Mouse (Mus musculus): ENCODE measurements around the gene Fam19a1. TPM values are rescaled to one million over a fixed set of nuclear protein-coding genes. Genes with fewer than 3 reads are reported as not detected.

Fam19a1 gene
- polyA plus RNA-seq, 1 experiment, result not detected

DNA sequence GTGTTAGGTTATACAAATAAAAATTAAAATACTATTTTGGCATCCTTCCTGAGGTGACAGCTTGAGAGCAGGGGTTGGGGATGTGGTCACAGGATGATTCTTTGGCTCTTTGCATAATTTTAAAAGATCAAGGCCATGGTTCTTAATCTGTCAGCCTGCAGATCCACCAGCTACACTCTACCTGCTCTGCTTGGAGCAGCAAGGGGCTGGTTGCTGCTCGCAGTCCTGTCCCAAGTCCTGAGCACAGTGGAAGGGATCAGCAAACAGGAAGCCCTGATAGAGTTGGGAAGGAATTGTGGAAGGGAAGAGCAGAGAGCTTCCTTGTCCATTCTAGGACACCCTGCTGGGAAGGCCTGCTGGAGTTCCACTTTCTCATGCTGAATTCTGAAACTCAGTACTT lies 320.9 kb downstream of the Fam19a1 start:
- Histone ChIP-seq H3K27ac (ENCODE audit: control insufficient read depth, insufficient read depth, low read depth, low read length) (no peak overlapping the region), H3K27me3 (ENCODE audit: control insufficient read depth, insufficient read depth, low read length) (no peaks in the 10 kb centered on the region), H3K4me3 (ENCODE audit: control insufficient read depth, low read depth, low read length) (no peak overlapping the region), H3K36me3 (ENCODE audit: control insufficient read depth, insufficient read depth, low read length) (no peaks in the 10 kb centered on the region), H3K4me1 (ENCODE audit: control insufficient read depth, insufficient read depth, low read length) (no peaks in the 10 kb centered on the region)
- no peak for TF ChIP-seq POLR2A (IDR thresholded peaks at IDR 0.05; ENCODE audit: control insufficient read depth, low read depth, low read length)

- TF ChIP-seq POLR2A (IDR thresholded peaks at IDR 0.05; ENCODE audit: control insufficient read depth, low read depth, low read length), result no peak
- TF ChIP-seq CTCF (IDR thresholded peaks at IDR 0.05; ENCODE audit: control insufficient read depth, insufficient read depth, insufficient replicate concordance, low read depth, low read length), result no peak
- Histone ChIP-seq H3K36me3 (ENCODE audit: control insufficient read depth, insufficient read depth, low read length) (no peaks in the 10 kb centered on the region), H3K27ac (ENCODE audit: control insufficient read depth, insufficient read depth, low read depth, low read length) (no peak overlapping the region), H3K27me3 (ENCODE audit: control insufficient read depth, insufficient read depth, low read length) (no peaks in the 10 kb centered on the region), H3K4me3 (ENCODE audit: control insufficient read depth, low read depth, low read length) (no peak overlapping the region), H3K4me1 (ENCODE audit: control insufficient read depth, insufficient read depth, low read length) (no peaks in the 10 kb centered on the region)
Measured at GRCm38 (mm10) chr6:96435545-96435944, 322.6 kb downstream of the Fam19a1 start.

GRCm38 (mm10) chr6:96437814-96438213 lies 324.9 kb downstream of the Fam19a1 start:
- H3K4me1 ChIP-seq (ENCODE audit: control insufficient read depth, insufficient read depth, low read length), result no peaks in the 10 kb centered on the region
- no peak overlapping the region for H3K4me3 ChIP-seq (ENCODE audit: control insufficient read depth, low read depth, low read length)
- H3K36me3 ChIP-seq (ENCODE audit: control insufficient read depth, insufficient read depth, low read length), result no peaks in the 10 kb centered on the region
- TF ChIP-seq CTCF (IDR thresholded peaks at IDR 0.05; ENCODE audit: control insufficient read depth, insufficient read depth, insufficient replicate concordance, low read depth, low read length), result no peak
- no peak for TF ChIP-seq POLR2A (IDR thresholded peaks at IDR 0.05; ENCODE audit: control insufficient read depth, low read depth, low read length)
- H3K27me3 ChIP-seq (ENCODE audit: control insufficient read depth, insufficient read depth, low read length), result no peaks in the 10 kb centered on the region
- no peak overlapping the region for H3K27ac ChIP-seq (ENCODE audit: control insufficient read depth, insufficient read depth, low read depth, low read length)

- Histone ChIP-seq H3K27ac (ENCODE audit: control insufficient read depth, insufficient read depth, low read depth, low read length) (no peak overlapping the region), H3K27me3 (ENCODE audit: control insufficient read depth, insufficient read depth, low read length) (no peaks in the 10 kb centered on the region), H3K4me3 (ENCODE audit: control insufficient read depth, low read depth, low read length) (no peak overlapping the region), H3K4me1 (ENCODE audit: control insufficient read depth, insufficient read depth, low read length) (no peaks in the 10 kb centered on the region), H3K36me3 (ENCODE audit: control insufficient read depth, insufficient read depth, low read length) (no peaks in the 10 kb centered on the region)
- no peak for TF ChIP-seq CTCF (IDR thresholded peaks at IDR 0.05; ENCODE audit: control insufficient read depth, insufficient read depth, insufficient replicate concordance, low read depth, low read length)
- no peak for TF ChIP-seq POLR2A (IDR thresholded peaks at IDR 0.05; ENCODE audit: control insufficient read depth, low read depth, low read length)
Measured at GRCm38 (mm10) chr6:96439419-96439818, 326.5 kb downstream of the Fam19a1 start.

DNA sequence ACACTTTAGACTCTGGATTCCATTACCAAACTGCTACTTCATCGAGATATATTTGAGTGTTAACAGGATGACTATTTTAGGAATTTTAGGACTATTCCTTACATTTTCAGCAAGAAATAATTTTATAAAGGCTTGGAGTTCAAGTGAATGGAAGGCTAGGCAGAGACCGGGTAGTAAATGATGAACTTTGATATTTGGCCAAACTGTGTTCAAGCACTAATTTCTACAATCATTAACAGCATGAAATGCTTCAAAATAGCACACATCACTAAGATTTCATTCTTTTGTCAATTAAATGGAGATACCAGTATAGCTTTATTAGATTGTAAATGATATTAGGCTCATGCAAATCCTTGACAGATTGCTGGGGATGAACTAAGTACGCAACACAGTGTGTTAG lies 329.0 kb downstream of the Fam19a1 start:
- H3K4me1 ChIP-seq (ENCODE audit: control insufficient read depth, insufficient read depth, low read length), result no peaks in the 10 kb centered on the region
- no peak overlapping the region for H3K27ac ChIP-seq (ENCODE audit: control insufficient read depth, insufficient read depth, low read depth, low read length)
- H3K36me3 ChIP-seq (ENCODE audit: control insufficient read depth, insufficient read depth, low read length), result no peaks in the 10 kb centered on the region
- TF ChIP-seq CTCF (IDR thresholded peaks at IDR 0.05; ENCODE audit: control insufficient read depth, insufficient read depth, insufficient replicate concordance, low read depth, low read length), result no peak
- no peak for TF ChIP-seq POLR2A (IDR thresholded peaks at IDR 0.05; ENCODE audit: control insufficient read depth, low read depth, low read length)
- no peaks in the 10 kb centered on the region for H3K27me3 ChIP-seq (ENCODE audit: control insufficient read depth, insufficient read depth, low read length)
- no peak overlapping the region for H3K4me3 ChIP-seq (ENCODE audit: control insufficient read depth, low read depth, low read length)

DNA sequence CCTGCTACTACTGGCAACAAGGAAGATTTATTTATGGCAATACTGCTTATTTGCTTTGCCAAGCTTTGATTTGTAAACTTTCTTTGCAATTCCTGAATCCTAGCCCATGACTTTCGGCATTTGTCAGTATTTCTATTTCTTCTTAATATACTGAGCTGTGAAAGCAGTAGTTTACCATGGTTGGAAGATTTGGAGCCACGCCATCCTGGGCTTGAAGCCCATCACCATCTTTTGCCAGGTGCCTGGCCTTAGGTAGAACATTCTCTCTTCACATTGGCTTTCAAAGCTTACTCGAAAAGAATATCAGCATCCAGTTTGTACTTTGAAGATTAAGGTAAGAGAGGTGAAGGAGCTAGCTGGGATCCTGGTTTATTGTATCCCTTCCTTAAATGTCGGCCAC lies 334.5 kb downstream of the Fam19a1 start:
- TF ChIP-seq CTCF (IDR thresholded peaks at IDR 0.05; ENCODE audit: control insufficient read depth, insufficient read depth, insufficient replicate concordance, low read depth, low read length) (no peak), POLR2A (IDR thresholded peaks at IDR 0.05; ENCODE audit: control insufficient read depth, low read depth, low read length) (no peak)
- H3K4me3 ChIP-seq (ENCODE audit: control insufficient read depth, low read depth, low read length), result no peak overlapping the region
- no peaks in the 10 kb centered on the region for H3K27me3 ChIP-seq (ENCODE audit: control insufficient read depth, insufficient read depth, low read length)
- no peaks in the 10 kb centered on the region for H3K36me3 ChIP-seq (ENCODE audit: control insufficient read depth, insufficient read depth, low read length)
- no peak overlapping the region for H3K27ac ChIP-seq (ENCODE audit: control insufficient read depth, insufficient read depth, low read depth, low read length)
- H3K4me1 ChIP-seq (ENCODE audit: control insufficient read depth, insufficient read depth, low read length), result no peaks in the 10 kb centered on the region

DNA sequence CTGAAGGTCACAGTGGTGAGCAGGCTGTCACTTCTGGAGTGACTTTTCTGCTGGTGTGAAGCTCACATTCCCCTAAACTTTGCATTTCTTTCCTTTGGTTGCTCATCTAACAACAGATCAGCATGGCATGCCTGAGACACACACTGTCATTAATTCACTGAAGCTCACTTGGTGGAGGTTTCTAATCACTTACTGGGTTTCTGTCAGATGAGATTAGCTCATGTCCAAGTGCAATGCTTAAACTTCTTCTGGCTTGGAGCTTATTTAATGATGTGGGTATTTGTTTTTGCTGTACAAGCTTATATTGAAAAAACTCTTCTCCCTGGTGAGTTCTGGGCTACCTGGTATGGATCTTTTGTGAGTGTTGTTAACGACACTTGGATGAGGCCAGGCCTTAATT lies 343.3 kb downstream of the Fam19a1 start:
- H3K4me3 ChIP-seq (ENCODE audit: control insufficient read depth, low read depth, low read length), result no peak overlapping the region
- no peak for TF ChIP-seq CTCF (IDR thresholded peaks at IDR 0.05; ENCODE audit: control insufficient read depth, insufficient read depth, insufficient replicate concordance, low read depth, low read length)
- TF ChIP-seq POLR2A (IDR thresholded peaks at IDR 0.05; ENCODE audit: control insufficient read depth, low read depth, low read length), result no peak
- no peaks in the 10 kb centered on the region for H3K4me1 ChIP-seq (ENCODE audit: control insufficient read depth, insufficient read depth, low read length)
- no peak overlapping the region for H3K27ac ChIP-seq (ENCODE audit: control insufficient read depth, insufficient read depth, low read depth, low read length)
- H3K27me3 ChIP-seq (ENCODE audit: control insufficient read depth, insufficient read depth, low read length), result no peaks in the 10 kb centered on the region
- no peaks in the 10 kb centered on the region for H3K36me3 ChIP-seq (ENCODE audit: control insufficient read depth, insufficient read depth, low read length)

DNA sequence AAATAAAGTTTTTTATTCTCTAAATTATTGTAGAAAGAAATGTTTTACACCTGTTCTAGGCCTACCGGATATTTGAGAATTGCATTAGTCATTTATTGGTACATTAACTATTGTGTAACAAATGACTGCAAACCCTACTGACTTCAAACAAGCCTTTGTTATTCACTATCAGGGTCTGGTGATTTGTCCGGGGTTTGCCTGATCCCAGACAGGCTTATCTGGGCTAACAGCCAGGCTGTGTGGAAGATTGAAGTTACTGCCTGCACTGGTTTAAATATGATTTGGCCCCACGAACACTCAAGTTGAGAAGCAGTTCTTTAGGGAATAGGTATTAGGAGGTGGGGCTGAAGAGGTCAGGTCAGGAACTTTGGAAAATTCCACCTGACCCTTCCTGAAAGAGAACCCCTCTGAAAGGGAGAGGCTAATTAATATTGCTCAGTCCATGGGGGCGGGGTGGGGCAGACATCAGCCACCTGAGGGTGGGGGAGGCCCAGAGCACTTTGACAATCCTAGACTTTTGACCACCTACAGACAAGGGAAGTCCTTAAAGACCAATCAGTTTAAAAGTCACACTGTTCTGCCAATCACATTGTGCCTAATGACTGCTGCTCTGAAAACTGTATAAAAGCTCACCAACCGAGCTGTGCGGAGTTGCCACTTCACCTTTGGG lies 344.8 kb downstream of the Fam19a1 start:
- Histone ChIP-seq H3K27ac (ENCODE audit: control insufficient read depth, insufficient read depth, low read depth, low read length) (no peak overlapping the region), H3K27me3 (ENCODE audit: control insufficient read depth, insufficient read depth, low read length) (no peaks in the 10 kb centered on the region), H3K4me3 (ENCODE audit: control insufficient read depth, low read depth, low read length) (no peak overlapping the region), H3K36me3 (ENCODE audit: control insufficient read depth, insufficient read depth, low read length) (no peaks in the 10 kb centered on the region), H3K4me1 (ENCODE audit: control insufficient read depth, insufficient read depth, low read length) (no peaks in the 10 kb centered on the region)
- no peak for TF ChIP-seq CTCF (IDR thresholded peaks at IDR 0.05; ENCODE audit: control insufficient read depth, insufficient read depth, insufficient replicate concordance, low read depth, low read length)
- no peak for TF ChIP-seq POLR2A (IDR thresholded peaks at IDR 0.05; ENCODE audit: control insufficient read depth, low read depth, low read length)

Measured in testis, adult 2 months (tissue).